Mouse (Mus musculus) heart, postnatal 36 days (tissue): Measurements from ENCODE around the gene Gsta4. TPM values are rescaled to one million over a fixed set of nuclear protein-coding genes. Genes with fewer than 3 reads are reported as not detected.
A peak's percentile ranks its signal among the peaks of the same experiment; 100 is the strongest.

Source experiments
- DNase-seq, 2 experiments: peaks; one replicate each; pipeline ENCODE4 v3.0.0; 2021 to 2022
- intact Hi-C: fragments of 180-260 bp; cut with DNase I; formaldehyde crosslinking; loops from one replicate; pipeline ENCODE4 v1.15.1; 2025
- total RNA-seq, 2 experiments: library from RNA; stranded (reverse); gene quantifications; 2 replicates each; pipeline ENCODE4 v1.2.3; 2021

Gsta4 gene
- total RNA-seq, 2 experiments from 2014 or later = 88.6 to 98.7 TPM

DNA sequence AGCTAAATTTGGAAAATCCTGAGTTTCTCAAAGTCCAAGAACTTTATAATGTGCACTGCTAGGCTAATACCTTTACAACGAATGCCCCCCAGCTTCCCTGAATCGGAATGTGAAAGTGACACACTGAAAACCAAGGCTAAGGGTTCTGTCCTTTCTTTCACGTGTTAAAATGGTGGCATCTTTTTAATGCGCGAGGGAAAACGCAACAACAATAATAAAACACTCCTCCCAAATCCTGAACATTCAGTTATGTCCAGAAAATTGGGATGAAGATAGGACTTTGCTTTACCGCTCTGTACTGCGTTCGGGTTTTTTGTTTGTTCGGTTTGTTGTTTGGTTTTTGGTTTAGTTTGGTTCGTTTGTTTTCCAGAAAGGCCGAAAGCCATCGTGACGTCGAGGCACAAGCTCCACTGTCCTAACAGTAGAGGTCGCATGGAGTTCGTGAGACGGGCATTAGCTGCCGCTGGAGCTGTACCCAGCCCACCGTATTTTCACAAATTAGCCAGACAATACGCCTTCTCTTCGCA lies 6.3 kb upstream of the Gsta4 start:
- DNase-seq = peak; percentile 62 to 64
- intact Hi-C loops = loop anchor here (2.0 to 10.0 kb wide), 3 partner anchors 15 to 261 kb away; partner anchors contain the start of gene Elovl5

DNA sequence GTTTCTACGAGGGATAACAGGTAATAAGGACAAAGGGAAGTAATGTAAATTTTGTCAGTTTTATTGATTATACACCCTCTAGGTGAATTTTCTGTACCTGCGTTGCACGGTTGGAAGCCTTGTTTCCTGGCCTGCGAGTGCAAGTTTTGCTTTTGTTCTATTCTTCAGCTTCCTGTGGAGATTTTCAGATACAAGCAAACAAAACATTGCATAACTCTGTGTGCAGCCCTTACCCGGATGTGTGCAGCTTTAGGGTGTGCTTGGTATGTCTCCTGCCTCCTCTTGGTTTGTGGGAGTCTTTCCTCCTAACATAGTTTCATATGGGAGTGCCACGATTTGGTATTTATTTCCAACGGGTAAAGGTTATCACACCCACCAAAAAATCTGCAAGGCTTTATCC lies 5.7 kb upstream of the Gsta4 start:
- no peak for DNase-seq
- intact Hi-C loops = loop anchor here (2.0 to 10.0 kb wide), 3 partner anchors 14 to 262 kb away; partner anchors contain the start of gene Elovl5

DNA sequence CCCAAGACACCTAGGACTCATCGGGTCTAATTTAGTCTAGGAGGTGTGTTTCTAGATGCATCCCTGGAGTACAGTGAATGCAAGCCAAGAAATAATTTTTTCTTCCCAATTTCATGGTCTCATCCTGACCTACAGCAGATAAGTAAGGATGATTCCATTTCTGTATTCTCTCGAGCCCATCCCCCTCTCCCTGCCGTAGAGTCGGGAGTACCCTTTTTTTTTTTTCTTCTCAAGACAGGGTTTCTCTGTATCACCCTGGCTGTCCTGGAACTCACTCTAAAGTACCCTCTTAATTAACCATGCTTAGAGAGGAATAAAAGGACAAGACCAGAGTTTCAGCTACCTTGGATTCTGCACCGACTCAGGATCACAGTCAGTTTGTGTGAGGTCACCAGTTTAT lies 4.4 kb upstream of the Gsta4 start:
- no peak for DNase-seq
- intact Hi-C loops = loop anchor here (10.0 kb wide), 1 partner anchor 263 kb away; the partner anchor contains the start of gene Elovl5

DNA sequence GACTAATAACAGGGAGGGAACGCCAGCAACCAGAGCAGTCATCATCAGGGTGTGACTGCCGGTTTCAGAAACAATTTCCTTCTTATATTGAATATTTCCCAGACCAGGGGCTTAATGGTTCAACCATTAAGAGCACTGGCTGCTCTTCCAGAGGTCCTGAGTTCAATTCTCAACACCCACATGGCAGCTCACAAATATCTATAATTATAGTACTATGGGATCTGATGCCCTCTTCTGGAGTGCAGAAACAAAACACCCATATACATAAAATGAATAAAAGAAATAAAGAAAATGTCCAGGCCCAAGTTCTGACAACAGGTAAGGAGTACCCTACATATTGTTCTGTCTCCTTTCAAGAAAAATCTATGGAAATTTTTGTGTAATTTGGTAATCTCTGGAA lies 3.5 kb upstream of the Gsta4 start:
- DNase-seq = no peak
- intact Hi-C loops = loop anchor here (10.0 kb wide), 1 partner anchor 264 kb away; the partner anchor contains the start of gene Elovl5

DNA sequence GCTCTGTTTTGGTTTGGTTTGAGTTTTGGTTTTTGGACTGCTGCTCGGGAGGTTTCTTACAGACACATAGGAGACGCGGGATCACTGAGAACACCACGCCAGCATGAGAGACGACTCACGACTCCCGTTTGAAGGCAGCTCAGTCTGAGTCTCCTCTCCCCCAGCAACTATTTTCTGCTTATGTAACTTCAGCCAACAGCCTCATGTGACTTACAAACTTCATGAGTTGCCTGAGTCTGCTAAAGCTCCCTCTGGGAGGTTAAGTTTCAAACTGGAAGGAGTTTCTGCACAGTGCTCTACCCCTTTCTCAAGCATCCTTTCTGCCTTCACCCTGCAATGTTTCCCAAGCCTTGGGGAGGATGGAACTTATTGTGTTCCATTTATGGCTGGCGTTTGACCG lies 3.1 kb downstream of the Gsta4 start:
- DNase-seq = no peak
- intact Hi-C loops = no loop called here

DNA sequence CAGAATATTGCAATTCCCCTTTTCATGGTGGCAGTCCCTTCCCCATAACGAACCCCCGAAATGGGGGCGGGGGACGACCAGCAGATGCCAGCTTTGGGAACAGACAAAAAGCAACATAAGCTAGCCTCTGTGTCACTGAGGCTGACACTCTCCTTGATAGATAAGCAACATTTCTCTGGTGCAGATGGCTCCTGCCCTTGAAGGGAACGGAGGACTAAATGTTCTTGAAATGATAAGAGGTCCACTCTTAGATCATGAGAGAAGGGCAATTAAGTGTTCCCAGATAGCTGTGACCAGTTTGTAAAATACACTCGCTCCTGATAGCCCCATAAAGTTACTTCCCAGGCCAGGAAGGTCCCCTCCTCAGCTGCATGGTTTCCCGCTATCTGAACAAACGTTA lies 6.3 kb downstream of the Gsta4 start:
- no peak for DNase-seq
- intact Hi-C loops = no loop called here

DNA sequence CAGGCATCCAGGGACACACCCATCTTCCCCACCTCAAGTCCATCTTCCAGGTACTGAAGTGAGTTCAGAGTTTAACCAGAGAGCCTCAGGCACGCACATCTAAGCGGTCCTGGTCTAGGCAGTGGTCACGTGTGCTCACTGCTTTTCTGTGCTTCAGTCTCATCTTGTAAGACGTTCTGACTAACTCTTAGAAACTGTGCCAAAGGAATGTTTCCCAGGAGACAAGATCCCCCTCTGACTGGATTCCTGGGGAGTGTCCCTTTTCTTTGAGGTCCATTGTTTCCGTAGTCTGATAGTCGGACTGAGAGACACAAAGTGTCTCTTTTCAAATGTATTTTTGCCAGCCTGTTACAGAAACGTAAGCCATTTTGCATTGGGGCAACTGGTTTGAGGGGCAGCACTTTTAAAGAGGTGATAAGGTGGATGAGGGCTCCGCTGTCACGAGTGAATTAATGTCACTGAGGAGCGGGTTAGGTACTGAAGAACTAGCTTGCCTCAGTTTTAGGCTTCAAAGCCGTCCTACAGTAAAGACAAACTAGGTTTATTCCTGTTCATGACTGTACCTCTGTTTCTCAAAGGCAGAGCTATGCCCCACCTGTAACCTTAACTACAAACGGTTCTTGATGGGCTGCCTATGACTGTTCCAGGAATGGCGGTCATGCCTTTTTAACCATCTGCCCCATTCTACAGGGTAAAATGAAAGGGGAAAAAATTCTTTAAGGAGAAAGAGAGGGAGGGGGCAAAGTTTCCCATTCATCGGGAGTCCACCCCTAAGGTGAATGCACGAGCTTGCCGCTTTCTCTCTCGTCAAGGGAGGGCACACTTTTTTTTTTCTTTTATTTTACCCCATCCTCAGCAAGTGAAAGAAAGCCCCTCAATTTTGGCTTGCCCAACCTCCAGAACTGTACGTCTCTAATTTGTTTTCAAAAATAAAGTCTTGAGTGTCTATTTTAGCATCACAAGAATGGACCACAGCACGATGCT lies 8.4 kb downstream of the Gsta4 start:
- no peak for DNase-seq
- intact Hi-C loops = loop anchor here (2.0 kb wide), 1 partner anchor 14 kb away; no protein-coding TSS in a partner anchor

DNA sequence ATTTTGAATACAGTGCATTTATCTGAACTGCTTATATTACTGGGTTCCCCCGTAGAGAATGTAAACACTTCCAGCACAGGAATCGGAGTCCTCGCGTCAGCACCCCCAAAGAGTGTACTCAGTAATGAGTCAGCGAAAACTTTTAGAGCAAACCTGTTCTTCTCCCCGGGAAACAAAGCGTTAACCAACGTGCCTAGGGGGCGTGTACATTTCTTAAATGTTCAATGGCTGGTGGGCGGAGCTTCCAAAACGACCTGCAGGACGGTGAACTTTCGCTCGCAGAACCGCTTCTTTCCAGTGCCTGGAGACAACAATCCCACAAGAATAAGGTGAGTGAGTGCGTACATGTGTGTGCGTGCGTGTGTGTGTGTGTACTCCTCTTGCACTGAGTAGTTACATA lies 9.2 kb downstream of the Gsta4 start:
- peak in 1 of 2 experiments; percentile 42 for DNase-seq
- intact Hi-C loops = loop anchor here (1.0 to 2.0 kb wide), 2 partner anchors 15 to 78 kb away; no protein-coding TSS in a partner anchor

DNA sequence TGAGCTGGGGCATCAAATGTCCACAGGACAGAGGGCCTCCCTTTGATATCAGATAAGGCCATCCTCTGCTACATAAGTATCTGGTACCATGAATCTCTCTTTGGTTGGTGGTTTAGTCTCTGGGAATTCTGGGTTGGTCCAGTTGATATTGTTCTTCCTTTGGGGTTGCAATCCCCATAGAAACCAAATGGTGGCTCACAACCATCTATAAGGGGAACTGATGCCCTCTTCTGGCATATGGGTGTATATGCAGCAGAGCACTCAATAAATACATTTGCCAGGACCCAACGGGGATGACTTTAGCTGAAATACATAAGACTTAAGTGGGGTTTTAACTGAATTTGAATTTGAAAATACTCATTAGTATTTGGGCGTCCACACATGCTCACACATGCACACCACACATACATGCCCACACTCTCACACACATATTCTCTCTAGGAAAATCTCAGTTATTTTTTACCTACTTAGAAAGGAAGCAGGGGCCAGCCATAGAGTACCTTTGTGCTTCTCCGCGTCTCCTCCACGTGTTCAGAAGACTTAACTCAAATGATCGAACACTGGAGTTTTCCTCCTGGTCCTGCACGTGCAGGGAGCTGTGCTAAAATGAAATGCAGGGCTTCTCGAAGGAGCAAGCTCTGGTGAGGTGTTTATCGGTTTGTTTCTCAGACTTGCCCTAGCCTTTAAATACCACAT lies 11.5 kb downstream of the Gsta4 start:
- intact Hi-C loops = no loop called here
- DNase-seq = peak; percentile 39 to 40

DNA sequence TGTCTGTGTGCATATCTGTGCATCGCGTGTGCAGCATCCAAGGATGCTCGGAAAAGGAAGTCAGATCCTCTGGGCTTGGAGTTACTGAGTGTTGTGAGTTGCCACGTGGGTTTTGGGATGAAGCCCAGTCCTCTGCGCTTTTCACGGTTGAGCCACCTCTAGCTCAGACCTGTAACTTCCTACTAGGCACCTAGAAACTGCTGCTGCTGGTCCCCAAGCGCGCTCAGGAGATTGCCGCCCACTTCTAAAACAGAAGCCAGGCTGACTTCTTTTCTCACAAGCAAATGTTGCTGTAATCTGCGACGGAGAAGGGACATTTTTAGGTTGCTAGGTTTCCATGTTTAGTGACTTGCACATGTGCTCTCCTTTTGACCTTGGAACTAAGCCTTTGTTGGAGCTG lies 12.5 kb downstream of the Gsta4 start:
- intact Hi-C loops = no loop called here
- DNase-seq = no peak

DNA sequence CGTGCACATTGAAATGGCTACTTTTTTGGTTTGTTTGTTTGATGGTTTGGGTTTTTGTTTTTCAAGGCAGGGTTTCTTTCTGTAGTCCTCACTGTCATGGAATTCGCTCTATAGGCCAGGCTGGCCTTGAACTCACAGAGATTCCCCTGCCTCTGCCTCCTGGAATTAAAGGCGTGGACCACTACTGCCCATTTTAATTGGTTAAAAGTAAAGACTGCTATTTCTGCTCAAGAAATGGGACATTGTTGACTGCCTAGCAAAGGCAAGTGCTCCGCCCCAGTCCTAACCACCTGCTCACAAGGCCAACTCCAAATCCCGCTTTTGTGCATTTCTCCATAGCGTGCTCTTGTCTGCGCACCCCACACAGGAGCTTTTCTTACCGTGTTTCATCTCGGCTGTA lies 15.2 kb downstream of the Gsta4 start:
- no peak for DNase-seq
- intact Hi-C loops = no loop called here

DNA sequence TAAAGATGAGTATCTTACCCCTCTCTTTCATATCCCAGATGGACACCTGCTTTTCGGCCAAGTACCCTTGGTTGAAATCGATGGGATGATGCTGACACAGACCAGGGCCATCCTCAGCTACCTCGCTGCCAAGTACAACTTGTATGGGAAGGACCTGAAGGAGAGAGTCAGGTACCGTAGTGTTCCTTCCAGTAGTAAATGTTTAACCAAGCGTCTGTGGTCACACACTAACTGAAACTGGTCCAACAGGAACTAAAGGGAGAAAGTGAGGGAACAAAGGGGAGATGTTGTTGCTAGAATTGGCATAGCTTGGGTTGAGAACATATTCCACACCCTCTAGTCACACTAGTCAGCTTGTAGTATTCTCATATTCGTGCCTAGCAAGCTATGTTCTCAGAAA lies 21.6 kb downstream of the Gsta4 start:
- intact Hi-C loops = no loop called here
- DNase-seq = no peak

DNA sequence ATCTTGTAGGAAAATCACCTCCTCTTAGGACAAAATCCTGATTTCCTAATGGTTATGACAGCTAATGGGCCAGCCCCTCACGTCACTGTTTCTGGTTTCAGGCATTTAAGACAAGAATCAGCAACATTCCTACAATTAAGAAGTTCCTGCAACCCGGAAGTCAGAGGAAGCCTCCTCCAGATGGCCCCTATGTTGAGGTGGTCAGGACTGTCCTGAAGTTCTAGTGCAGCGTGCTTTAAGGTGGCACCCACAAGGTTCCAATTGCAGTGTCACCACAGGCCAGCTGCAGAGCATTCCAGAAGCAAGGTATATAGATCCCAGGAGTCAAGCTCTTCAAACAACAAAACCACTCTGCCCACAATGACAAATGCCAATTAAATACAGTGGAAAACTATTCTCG lies 26.4 kb downstream of the Gsta4 start:
- intact Hi-C loops = no loop called here
- DNase-seq = no peak

DNA sequence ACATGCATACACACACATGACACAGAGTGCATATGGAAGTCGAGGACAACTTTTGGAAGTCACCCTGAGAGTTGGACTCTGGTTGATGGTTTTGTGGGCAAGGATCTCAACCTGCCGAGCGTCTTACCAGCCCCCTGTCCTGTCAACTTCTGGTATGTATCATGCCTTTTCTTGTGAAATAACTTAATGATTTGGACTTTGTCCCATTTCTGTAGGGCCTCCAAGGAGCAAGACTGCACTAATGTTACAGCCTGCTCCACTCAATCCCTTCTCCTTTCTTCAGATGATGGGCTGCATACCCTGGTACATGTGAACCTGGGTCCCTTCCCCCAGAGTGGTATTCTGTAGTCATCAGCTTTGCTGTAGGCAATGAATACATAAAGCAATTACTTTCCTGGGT lies 27.5 kb downstream of the Gsta4 start:
- DNase-seq = no peak
- intact Hi-C loops = no loop called here

DNA sequence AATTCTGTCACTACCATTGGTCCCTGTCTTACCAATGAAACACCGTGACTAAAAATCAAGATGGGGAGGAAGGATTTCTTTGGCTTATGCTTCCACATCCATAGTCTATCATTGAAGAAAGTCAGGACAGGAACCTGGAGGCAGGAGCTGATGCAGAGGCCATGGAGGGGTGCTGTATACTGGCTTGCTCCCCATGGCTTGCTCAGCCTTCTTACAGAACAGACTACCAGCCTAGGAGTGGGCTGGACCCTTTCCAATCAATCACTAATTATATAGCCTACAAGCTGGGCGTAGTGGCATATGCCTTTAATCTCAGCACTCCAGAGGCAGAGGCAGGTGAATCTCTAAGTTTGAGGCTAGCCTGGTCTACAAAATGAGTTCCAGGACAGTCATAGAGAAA lies 28.2 kb downstream of the Gsta4 start:
- intact Hi-C loops = no loop called here
- DNase-seq = no peak

DNA sequence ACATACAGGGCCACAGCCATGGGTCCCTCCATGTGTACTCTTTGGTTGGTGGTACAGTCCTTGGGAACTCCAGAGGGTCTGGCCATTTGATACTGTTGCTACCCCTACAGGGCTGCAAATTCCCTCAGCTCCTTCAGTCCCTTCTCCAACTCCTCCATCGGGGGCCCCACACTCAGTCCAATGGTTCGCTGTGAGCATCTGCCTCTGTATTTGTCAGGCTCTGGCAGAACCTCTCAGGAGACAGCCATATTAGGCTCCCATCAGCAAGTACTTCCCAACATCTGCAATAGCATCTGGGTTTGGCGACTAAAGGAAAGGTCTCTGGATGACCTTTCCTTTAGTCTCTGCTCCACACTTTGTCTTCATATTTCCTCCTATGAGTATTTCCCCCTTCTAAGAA lies 28.9 kb downstream of the Gsta4 start:
- DNase-seq = no peak
- intact Hi-C loops = no loop called here

DNA sequence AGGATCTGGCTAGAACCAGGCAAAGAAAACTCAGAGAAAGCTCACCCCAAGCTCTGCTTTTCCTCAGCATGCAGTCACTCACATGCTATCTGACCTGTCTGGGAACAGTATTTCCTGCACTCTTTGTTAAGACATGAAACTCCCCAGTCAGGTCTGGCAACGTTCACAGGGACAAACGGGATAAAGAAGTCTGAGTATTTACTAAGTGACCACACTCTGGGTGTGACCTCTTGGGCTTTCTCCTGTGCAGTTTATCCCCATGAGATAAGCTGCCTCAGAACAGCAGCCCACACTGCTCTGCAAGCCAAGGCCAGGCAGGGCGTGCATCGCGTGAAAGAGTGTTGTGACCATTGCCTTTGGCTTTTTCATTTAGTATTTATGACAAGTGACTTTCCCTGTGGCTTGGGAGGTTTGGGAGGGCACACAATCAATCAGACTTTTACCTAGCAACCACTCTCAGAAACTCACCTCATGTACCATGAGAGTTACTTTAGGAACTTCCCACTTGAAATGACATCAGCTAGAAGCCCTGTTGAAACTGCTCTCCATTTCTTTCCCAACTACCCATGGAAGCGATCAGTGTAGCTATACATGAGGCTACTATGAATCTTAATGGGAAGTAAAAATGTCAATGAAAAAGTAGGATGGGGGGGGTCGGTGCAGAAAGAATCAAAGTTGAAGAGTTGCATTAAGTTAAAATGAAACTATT lies 29.9 kb downstream of the Gsta4 start:
- intact Hi-C loops = no loop called here
- DNase-seq = peak in 1 of 2 experiments; percentile 25

DNA sequence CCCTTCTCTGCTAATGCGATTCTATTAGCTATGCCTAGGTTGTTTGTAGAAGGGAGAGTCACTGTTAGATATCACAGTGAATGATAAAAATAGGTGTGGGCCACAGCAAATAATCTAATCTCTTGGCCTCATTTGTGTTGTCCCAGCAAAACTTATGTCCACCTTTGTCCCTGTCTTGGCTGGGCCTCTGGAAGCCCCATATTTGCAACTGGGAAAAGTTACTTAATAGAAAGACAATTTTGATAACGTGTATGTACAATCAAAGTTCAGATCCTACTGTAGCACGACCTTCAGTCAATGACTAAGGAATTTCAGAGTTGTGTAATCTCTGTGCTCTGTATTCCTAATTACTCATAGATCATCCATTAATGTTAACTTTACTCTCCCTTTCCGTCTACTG lies 34.5 kb downstream of the Gsta4 start:
- DNase-seq = no peak
- intact Hi-C loops = no loop called here

DNA sequence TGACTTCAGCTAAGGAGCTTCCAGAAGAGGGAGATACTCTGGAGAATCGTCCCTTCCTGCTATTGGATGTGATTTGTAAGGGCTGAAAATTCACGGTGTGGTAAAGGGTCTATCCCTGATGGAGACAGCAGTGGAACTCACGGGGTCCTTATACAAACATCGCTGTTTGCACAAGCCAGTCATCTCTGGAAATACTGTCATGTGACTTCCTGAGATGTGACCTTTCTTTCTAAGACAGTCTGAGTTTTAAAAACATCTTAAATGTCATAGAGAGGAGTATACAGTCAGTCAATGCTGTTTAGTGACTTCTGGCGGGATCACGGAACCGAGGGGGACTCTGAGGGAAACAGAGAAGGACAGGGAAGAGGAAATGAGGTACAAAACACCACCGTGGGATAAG lies 40.0 kb downstream of the Gsta4 start:
- DNase-seq = no peak
- intact Hi-C loops = no loop called here

DNA sequence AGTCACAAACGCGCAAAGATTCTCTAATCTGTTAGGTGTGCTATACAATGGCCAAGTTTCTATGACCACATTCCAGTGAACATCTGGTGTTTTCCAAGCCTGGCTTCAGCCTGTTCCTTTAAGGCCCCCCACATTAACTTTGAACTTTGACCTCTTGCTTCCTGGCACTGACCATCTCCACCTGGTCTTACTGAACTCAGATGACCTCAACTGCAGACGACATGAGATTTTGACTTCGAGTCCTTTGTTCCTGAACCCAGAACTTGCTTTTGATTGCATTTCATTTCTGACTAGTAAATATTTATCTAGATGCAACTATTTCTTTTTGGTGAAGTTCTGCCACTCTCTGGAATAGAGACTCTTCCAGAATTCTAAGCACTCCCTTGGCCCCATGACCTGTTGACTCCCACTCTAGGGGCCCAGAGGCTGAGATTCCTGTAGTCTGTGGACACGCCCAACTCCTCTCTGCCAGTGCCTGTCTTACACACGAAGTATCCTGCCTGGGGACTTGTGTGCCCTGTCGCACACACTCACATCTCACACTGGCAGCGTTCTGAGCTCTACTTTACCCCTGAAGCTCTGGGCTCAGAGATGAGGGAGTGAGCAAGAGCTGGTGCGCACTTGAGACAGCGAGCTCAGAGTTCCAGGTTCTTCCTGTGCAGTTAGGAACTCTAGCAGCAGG lies 40.8 kb downstream of the Gsta4 start:
- intact Hi-C loops = no loop called here
- no peak for DNase-seq
